Comparison of ENCODE assay signal across 30 mouse cellular contexts in the genomic region with DNA sequence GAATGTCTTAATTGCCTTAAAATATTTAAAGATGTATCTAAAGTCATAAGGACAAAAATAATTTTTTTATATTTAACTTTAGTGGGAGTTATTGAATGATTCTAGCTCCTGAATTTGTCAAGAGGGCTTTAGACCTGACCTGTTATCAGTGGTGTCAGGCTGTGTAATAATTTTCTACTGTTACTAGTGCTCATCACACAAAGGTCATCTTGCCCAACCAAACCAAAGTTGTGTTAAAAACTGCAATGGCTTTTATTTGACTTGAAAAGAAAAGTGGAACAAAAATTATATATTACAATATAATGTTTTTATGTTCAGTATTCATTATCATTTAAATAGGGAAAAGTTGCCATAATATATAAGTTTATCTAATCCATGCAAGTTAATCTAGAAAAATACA.
"Had no signal": no experiment of that assay in that cellular context is flagged by ENCODE, and none has a peak within 500 bp of the region (broad histone marks: within the 10 kb centered on the region; RNA-seq: fewer than 3 reads in every experiment).

No protein-coding gene starts in this region.

- H3K9ac ChIP-seq: heart, embryonic 12.5 days; heart, embryonic 13.5 days; heart, embryonic 15.5 days; hindbrain, embryonic 12.5 days; hindbrain, embryonic 13.5 days; hindbrain, embryonic 14.5 days; hindbrain, embryonic 15.5 days; intestine, embryonic 15.5 days; kidney, embryonic 15.5 days had no signal

- H3K27me3 ChIP-seq: heart, embryonic 12.5 days; heart, embryonic 13.5 days; heart, embryonic 15.5 days; hindbrain, embryonic 12.5 days; hindbrain, embryonic 13.5 days; hindbrain, embryonic 15.5 days; intestine, embryonic 15.5 days; kidney, embryonic 15.5 days had no signal

- DNase-seq: heart, postnatal 10 days; heart, postnatal 14 days; heart, postnatal 36 days; heart, postnatal 4 days; kidney, adult 11 months; kidney, adult 18-20 months; kidney, adult 2 months; kidney, adult 8-10 months; kidney, adult 9 months; kidney, postnatal 10 days; kidney, postnatal 14 days; kidney, postnatal 25 days; kidney, postnatal 36 days; kidney, postnatal 4 days; layer of hippocampus, adult 9-11 months; layer of hippocampus, postnatal 36 days had no signal

- H3K4me1 ChIP-seq: heart, embryonic 10.5 days; heart, embryonic 12.5 days; heart, embryonic 13.5 days; heart, embryonic 15.5 days; hindbrain, embryonic 10.5 days; hindbrain, embryonic 12.5 days; hindbrain, embryonic 13.5 days; hindbrain, embryonic 15.5 days; intestine, embryonic 15.5 days; kidney, embryonic 15.5 days had no signal

- H3K4me3 ChIP-seq: heart, embryonic 10.5 days; heart, embryonic 12.5 days; heart, embryonic 13.5 days; heart, embryonic 15.5 days; hindbrain, embryonic 10.5 days; hindbrain, embryonic 12.5 days; hindbrain, embryonic 13.5 days; hindbrain, embryonic 15.5 days; intestine, embryonic 15.5 days; kidney, embryonic 15.5 days; layer of hippocampus, adult 2 months had no signal

- H3K27ac ChIP-seq: heart, embryonic 10.5 days; heart, embryonic 13.5 days; heart, embryonic 15.5 days; hindbrain, embryonic 10.5 days; hindbrain, embryonic 12.5 days; hindbrain, embryonic 13.5 days; hindbrain, embryonic 14.5 days; hindbrain, embryonic 15.5 days; hindbrain, postnatal 0 days; intestine, embryonic 15.5 days; kidney, embryonic 15.5 days; kidney, postnatal 0 days; layer of hippocampus, adult 2 months had no signal

- H3K36me3 ChIP-seq: heart, embryonic 10.5 days; heart, embryonic 12.5 days; heart, embryonic 13.5 days; heart, embryonic 15.5 days; hindbrain, embryonic 10.5 days; hindbrain, embryonic 12.5 days; hindbrain, embryonic 13.5 days; hindbrain, embryonic 15.5 days; intestine, embryonic 15.5 days; kidney, embryonic 15.5 days had no signal
